Mouse (Mus musculus): Measurements from ENCODE around the gene Mgat4a. TPM values are rescaled to one million over a fixed set of nuclear protein-coding genes. Genes with fewer than 3 reads are reported as not detected.
"Not testable (repeated sequence)": the region's sequence is repeated elsewhere in the genome, so short reads cannot be mapped to it uniquely, and the experiment has no call there.

Gene Mgat4a
- polyA plus RNA-seq, 1 experiment from 2014 or later, result 50.1 TPM

DNA sequence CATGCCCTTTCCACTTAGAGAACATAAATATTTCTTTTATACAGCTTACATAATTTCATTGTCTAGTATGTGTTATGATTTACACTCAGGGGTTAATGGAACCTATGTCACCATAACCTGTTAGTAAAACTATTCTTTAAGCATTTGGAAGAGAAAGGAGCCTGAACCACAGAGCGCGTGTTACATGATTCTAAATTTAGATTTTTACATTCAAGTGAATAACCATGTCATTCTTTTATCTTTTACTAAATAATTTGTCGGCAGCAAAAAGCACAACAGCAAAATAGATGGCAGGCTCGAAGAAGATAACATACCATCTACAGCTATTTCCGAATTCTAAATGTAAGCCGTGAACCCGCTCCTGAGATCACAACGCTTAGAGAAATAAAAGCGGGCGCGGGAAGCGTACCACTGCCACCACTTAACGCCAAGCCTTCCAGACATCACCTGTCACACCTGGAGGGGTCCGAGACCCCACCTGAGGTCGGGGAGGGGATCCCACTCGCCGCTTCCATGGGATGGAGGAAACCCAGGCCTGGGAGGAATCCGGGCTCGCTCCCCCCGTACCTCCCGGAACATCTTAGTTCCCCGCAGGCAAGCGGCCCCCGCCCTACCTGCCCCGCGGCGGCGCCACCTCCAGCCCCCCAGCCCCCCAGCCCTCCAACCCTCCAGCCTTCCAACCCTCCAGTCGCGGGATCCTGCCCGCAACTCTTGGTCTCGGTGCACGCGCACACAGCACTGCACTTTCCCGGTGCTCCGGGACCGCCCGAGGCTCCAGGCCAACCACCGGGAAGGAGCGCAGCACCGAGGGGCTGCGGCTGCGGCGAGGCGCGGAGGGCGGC is 627 bp downstream of the Mgat4a start:
- peak overlapping the region; percentile 91 for H3K9ac ChIP-seq (ENCODE audit: low read depth, low read length)
- ATAC-seq, result peak; percentile 75
- no peaks in the 10 kb centered on the region for H3K36me3 ChIP-seq (ENCODE audit: control insufficient read depth, insufficient read depth, low read length)
- H3K9me3 ChIP-seq (ENCODE audit: control insufficient read depth, low read length), result no peaks in the 10 kb centered on the region
- H3K4me2 ChIP-seq (ENCODE audit: low read depth, low read length), result peak overlapping the region; percentile 67
- H3K27ac ChIP-seq (ENCODE audit: low read length), result peak overlapping the region; percentile 14
- H3K4me1 ChIP-seq (ENCODE audit: control insufficient read depth, insufficient read depth, low read length), result peaks cover 11% of the 10 kb centered on the region; the same call in 1 of the 2 replicates
- peak overlapping the region; percentile 84 for H3K4me3 ChIP-seq (ENCODE audit: low read length)
- WGBS, result 3% methylated on average over 46 of the region's 47 CpGs
- H3K27me3 ChIP-seq (replicated peaks; ENCODE audit: control insufficient read depth, insufficient read depth, low read length), result no peaks in the 10 kb centered on the region

- no peaks in the 10 kb centered on the region for H3K9me3 ChIP-seq (ENCODE audit: control insufficient read depth, low read length)
Measured at GRCm38 (mm10) chr1:37534532-37535108, 6.2 kb downstream of the Mgat4a start.

GRCm38 (mm10) chr1:37533181-37533580 is 7.6 kb downstream of the Mgat4a start:
- Histone ChIP-seq H3K4me3 (ENCODE audit: low read length) (no peak overlapping the region), H3K27ac (ENCODE audit: low read length) (no peak overlapping the region), H3K4me1 (ENCODE audit: control insufficient read depth, insufficient read depth, low read length) (peaks cover 10% of the 10 kb centered on the region; the same call in 1 of the 2 replicates), H3K36me3 (ENCODE audit: control insufficient read depth, insufficient read depth, low read length) (no peaks in the 10 kb centered on the region; the same call in 1 of the 2 replicates), H3K27me3 (replicated peaks; ENCODE audit: control insufficient read depth, insufficient read depth, low read length) (no peaks in the 10 kb centered on the region), H3K9me3 (ENCODE audit: control insufficient read depth, low read length) (no peaks in the 10 kb centered on the region), H3K4me2 (ENCODE audit: low read depth, low read length) (no peak overlapping the region), H3K9ac (ENCODE audit: low read depth, low read length) (0 out of 2 replicates have a peak overlapping the region, but pooled peaks have one; percentile 7)
- 89% methylated on average over 7 of the region's 7 CpGs for WGBS
- ATAC-seq, result no peak

More at GRCm38 (mm10) chr1:37534532-37535108, 6.2 kb downstream of the Mgat4a start:
- Histone ChIP-seq H3K27ac (ENCODE audit: low read length) (no peak overlapping the region), H3K4me3 (ENCODE audit: low read length) (no peak overlapping the region), H3K36me3 (ENCODE audit: control insufficient read depth, insufficient read depth, low read length) (no peaks in the 10 kb centered on the region; the same call in 1 of the 2 replicates), H3K4me2 (ENCODE audit: low read depth, low read length) (peak overlapping the region; percentile 11; the same call in 1 of the 2 replicates), H3K9ac (ENCODE audit: low read depth, low read length) (no peak overlapping the region), H3K27me3 (replicated peaks; ENCODE audit: control insufficient read depth, insufficient read depth, low read length) (no peaks in the 10 kb centered on the region), H3K4me1 (ENCODE audit: control insufficient read depth, insufficient read depth, low read length) (peaks cover 10% of the 10 kb centered on the region; the same call in 1 of the 2 replicates)
- WGBS, result 33% methylated on average over 5 of the region's 5 CpGs
- no peak for ATAC-seq

DNA sequence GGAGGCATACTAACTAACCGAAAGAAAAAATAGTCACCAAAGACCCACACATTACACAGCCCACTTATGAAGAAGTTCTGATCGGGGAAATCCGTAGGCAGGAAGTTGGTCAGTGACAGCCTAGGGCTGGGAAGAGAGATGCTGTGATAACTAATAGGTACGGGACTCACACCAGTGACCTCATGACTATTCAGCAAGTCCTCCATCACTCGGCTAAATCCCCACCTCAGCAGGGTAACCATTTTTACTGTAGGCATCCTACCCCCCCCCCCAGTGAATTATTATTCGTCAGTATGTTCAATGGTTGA is 8.3 kb downstream of the Mgat4a start:
- no peaks in the 10 kb centered on the region for H3K27me3 ChIP-seq (replicated peaks; ENCODE audit: control insufficient read depth, insufficient read depth, low read length)
- H3K27ac ChIP-seq (ENCODE audit: low read length), result no peak overlapping the region
- H3K36me3 ChIP-seq (ENCODE audit: control insufficient read depth, insufficient read depth, low read length), result no peaks in the 10 kb centered on the region; the same call in 1 of the 2 replicates
- H3K9me3 ChIP-seq (ENCODE audit: control insufficient read depth, low read length), result no peaks in the 10 kb centered on the region
- WGBS, result 87% methylated on average over 6 of the region's 6 CpGs
- no peak overlapping the region for H3K9ac ChIP-seq (ENCODE audit: low read depth, low read length)
- ATAC-seq, result no peak
- no peak overlapping the region for H3K4me2 ChIP-seq (ENCODE audit: low read depth, low read length)
- peaks cover 10% of the 10 kb centered on the region; the same call in 1 of the 2 replicates for H3K4me1 ChIP-seq (ENCODE audit: control insufficient read depth, insufficient read depth, low read length)
- H3K4me3 ChIP-seq (ENCODE audit: low read length), result no peak overlapping the region

- no peaks in the 10 kb centered on the region for H3K27me3 ChIP-seq (replicated peaks; ENCODE audit: control insufficient read depth, insufficient read depth, low read length)
- 90% methylated on average over 12 of the region's 12 CpGs for WGBS
- no peaks in the 10 kb centered on the region; the same call in 1 of the 2 replicates for H3K36me3 ChIP-seq (ENCODE audit: control insufficient read depth, insufficient read depth, low read length)
- peaks cover 10% of the 10 kb centered on the region; the same call in 1 of the 2 replicates for H3K4me1 ChIP-seq (ENCODE audit: control insufficient read depth, insufficient read depth, low read length)
- H3K4me3 ChIP-seq (ENCODE audit: low read length), result no peak overlapping the region
- H3K9ac ChIP-seq (ENCODE audit: low read depth, low read length), result no peak overlapping the region
- no peak overlapping the region for H3K27ac ChIP-seq (ENCODE audit: low read length)
- no peaks in the 10 kb centered on the region for H3K9me3 ChIP-seq (ENCODE audit: control insufficient read depth, low read length)
- no peak for ATAC-seq
- H3K4me2 ChIP-seq (ENCODE audit: low read depth, low read length), result no peak overlapping the region
Measured at GRCm38 (mm10) chr1:37531654-37532532, 8.9 kb downstream of the Mgat4a start.

DNA sequence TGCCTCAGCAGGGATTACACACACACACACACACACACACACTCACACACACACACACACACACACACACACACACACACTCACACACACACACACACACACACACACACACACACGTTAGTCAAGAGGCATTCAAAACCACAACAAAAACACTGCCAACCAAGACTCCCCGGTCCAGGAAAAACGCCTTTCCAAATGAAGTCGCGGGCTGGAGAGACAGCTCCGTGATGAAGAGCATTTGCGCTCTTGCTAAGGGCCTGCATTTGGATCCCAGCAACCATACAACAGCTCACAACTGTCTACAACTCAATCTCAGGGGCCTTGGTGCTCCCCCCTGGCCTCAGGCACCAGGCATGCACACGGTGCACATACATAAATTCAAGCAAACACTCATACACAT is 10.8 kb downstream of the Mgat4a start:
- Histone ChIP-seq H3K9me3 (ENCODE audit: control insufficient read depth, low read length) (no peaks in the 10 kb centered on the region), H3K36me3 (ENCODE audit: control insufficient read depth, insufficient read depth, low read length) (no peaks in the 10 kb centered on the region; the same call in 1 of the 2 replicates), H3K4me2 (ENCODE audit: low read depth, low read length) (no peak overlapping the region), H3K4me1 (ENCODE audit: control insufficient read depth, insufficient read depth, low read length) (peaks cover 10% of the 10 kb centered on the region; the same call in 1 of the 2 replicates), H3K27ac (ENCODE audit: low read length) (no peak overlapping the region), H3K27me3 (replicated peaks; ENCODE audit: control insufficient read depth, insufficient read depth, low read length) (no peaks in the 10 kb centered on the region), H3K4me3 (ENCODE audit: low read length) (no peak overlapping the region), H3K9ac (ENCODE audit: low read depth, low read length) (no peak overlapping the region)
- 57% methylated on average over 8 of the region's 8 CpGs for WGBS
- no peak for ATAC-seq

DNA sequence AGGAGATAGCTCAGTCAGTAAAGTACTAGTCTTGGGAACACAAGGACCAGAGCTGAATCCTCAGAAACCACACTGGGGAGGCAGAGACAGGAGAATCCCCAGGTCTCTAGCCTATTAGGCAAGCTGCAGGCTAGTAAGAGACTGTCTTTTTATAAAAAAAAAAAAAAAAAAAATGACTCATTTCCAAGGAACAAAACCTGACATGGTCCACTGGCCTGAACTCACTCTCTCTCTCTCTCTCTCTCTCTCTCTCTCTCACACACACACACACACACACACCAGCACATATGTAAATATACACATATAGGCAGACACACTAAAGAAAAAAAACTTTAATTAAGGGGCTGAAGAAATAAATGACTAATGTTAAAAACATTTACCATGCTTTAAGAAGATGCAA is 14.6 kb downstream of the Mgat4a start:
- H3K27me3 ChIP-seq (replicated peaks; ENCODE audit: control insufficient read depth, insufficient read depth, low read length), result no peaks in the 10 kb centered on the region
- H3K9ac ChIP-seq (ENCODE audit: low read depth, low read length), result no peak overlapping the region
- H3K4me3 ChIP-seq (ENCODE audit: low read length), result no peak overlapping the region
- H3K4me1 ChIP-seq (ENCODE audit: control insufficient read depth, insufficient read depth, low read length), result peaks cover 16% of the 10 kb centered on the region
- ATAC-seq, result no peak
- 0 out of 2 replicates have a peak, but pooled peaks cover 2% of the 10 kb centered on the region for H3K36me3 ChIP-seq (ENCODE audit: control insufficient read depth, insufficient read depth, low read length)
- no peak overlapping the region for H3K4me2 ChIP-seq (ENCODE audit: low read depth, low read length)
- H3K9me3 ChIP-seq (ENCODE audit: control insufficient read depth, low read length), result no peaks in the 10 kb centered on the region
- H3K27ac ChIP-seq (ENCODE audit: low read length), result no peak overlapping the region

DNA sequence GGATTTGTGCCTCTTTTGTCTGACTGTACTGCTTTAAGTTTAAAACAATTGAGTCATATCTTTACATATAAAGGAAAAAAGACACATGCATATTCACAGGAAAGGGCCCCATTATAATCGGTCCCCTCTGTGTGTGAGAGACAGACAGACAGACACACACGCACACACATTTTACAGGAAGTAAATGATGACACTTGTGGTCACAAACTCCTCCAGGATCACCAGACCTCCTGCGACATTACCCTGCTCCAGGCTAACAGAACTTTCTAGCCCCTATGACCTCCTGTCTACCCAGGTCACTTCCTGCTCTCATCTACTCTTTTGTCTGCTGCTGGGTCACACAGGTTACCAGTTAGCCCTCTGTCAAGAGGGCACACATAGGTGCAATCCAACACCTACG is 16.1 kb downstream of the Mgat4a start:
- ATAC-seq, result no peak
- 0 out of 2 replicates have a peak overlapping the region, but pooled peaks have one; percentile 38 for H3K27ac ChIP-seq (ENCODE audit: low read length)

DNA sequence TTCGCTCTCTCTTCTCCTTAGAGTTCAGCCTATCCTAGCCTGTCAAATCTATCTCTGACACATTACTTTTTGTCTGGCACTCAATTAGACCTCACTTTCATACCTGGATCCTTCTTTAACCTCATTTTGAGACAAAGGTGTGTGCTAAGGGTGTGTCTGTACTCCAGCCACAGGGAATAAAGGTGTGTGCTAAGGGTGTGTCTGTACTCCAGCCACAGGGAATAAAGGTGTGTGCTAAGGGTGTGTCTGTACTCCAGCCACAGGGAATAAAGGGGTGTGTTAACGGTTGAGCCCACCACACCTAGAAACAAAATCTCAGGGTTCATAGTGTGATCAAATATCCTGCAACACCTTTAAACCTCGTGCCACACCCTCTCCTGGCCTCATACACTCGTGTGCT is 16.7 kb downstream of the Mgat4a start:
- peak overlapping the region; percentile 65; the same call in 1 of the 2 replicates for H3K27ac ChIP-seq (ENCODE audit: low read length)
- not testable (repeated sequence) for H3K36me3 ChIP-seq (ENCODE audit: control insufficient read depth, insufficient read depth, low read length); H3K9me3 ChIP-seq (ENCODE audit: control insufficient read depth, low read length); H3K4me2 ChIP-seq (ENCODE audit: low read depth, low read length); H3K9ac ChIP-seq (ENCODE audit: low read depth, low read length); H3K4me3 ChIP-seq (ENCODE audit: low read length); H3K27me3 ChIP-seq (replicated peaks; ENCODE audit: control insufficient read depth, insufficient read depth, low read length)
- peak; percentile 57 for ATAC-seq
- peaks cover 16% of the 10 kb centered on the region for H3K4me1 ChIP-seq (ENCODE audit: control insufficient read depth, insufficient read depth, low read length)
- WGBS, result 70% methylated on average over 4 of the region's 4 CpGs

More for the DNA sequence above, 16.1 kb downstream of the Mgat4a start:
- Histone ChIP-seq H3K4me3 (ENCODE audit: low read length) (no peak overlapping the region), H3K9me3 (ENCODE audit: control insufficient read depth, low read length) (no peaks in the 10 kb centered on the region), H3K4me2 (ENCODE audit: low read depth, low read length) (no peak overlapping the region), H3K27me3 (replicated peaks; ENCODE audit: control insufficient read depth, insufficient read depth, low read length) (no peaks in the 10 kb centered on the region), H3K36me3 (ENCODE audit: control insufficient read depth, insufficient read depth, low read length) (0 out of 2 replicates have a peak, but pooled peaks cover 2% of the 10 kb centered on the region), H3K9ac (ENCODE audit: low read depth, low read length) (no peak overlapping the region), H3K4me1 (ENCODE audit: control insufficient read depth, insufficient read depth, low read length) (peaks cover 16% of the 10 kb centered on the region)
- WGBS, result 84% methylated on average over 4 of the region's 4 CpGs
